Mouse (Mus musculus): Measurements from ENCODE around the gene Tubal3. TPM values are rescaled to one million over a fixed set of nuclear protein-coding genes. Genes with fewer than 3 reads are reported as not detected.

Gene Tubal3
- total and polyA plus RNA-seq, 2 experiments from 2014 or later: not detected

GRCm38 (mm10) chr13:3951198-3951914 lies 33.3 kb downstream of the Tubal3 start:
- TF ChIP-seq CTCF (IDR thresholded peaks at IDR 0.05; ENCODE audit: low read depth): no peak
- no peak for TF ChIP-seq EP300 (IDR thresholded peaks at IDR 0.05; ENCODE audit: low read depth)
- Histone ChIP-seq H3K27ac (ENCODE audit: low read depth) (no peak overlapping the region), H3K9me3 (replicated peaks; ENCODE audit: control insufficient read depth, low read length) (no peaks in the 10 kb centered on the region), H3K27me3 (ENCODE audit: control insufficient read depth, insufficient read depth, low read length) (no peaks in the 10 kb centered on the region), H3K4me2 (ENCODE audit: low read depth, low read length) (no peak overlapping the region), H3K36me3 (replicated peaks; ENCODE audit: control insufficient read depth, insufficient read depth, low read length) (no peaks in the 10 kb centered on the region), H3K9ac (replicated peaks; ENCODE audit: low read depth, low read length) (no peak overlapping the region), H3K4me1 (ENCODE audit: control insufficient read depth, insufficient read depth) (no peaks in the 10 kb centered on the region), H3K4me3 (ENCODE audit: low read depth, low read length) (no peak overlapping the region)
- DNase-seq (ENCODE audit: low spot score): no peak
- no peak for ATAC-seq (ENCODE audit: insufficient read depth, low read depth)
- WGBS: 72% methylated on average over 6 of the region's 6 CpGs

GRCm38 (mm10) chr13:3968849-3969248 lies 50.8 kb downstream of the Tubal3 start:
- Histone ChIP-seq H3K27ac (ENCODE audit: low read depth) (no peak overlapping the region), H3K4me1 (ENCODE audit: control insufficient read depth, insufficient read depth) (no peaks in the 10 kb centered on the region), H3K9me3 (replicated peaks; ENCODE audit: control insufficient read depth, low read length) (no peaks in the 10 kb centered on the region), H3K9ac (replicated peaks; ENCODE audit: low read depth, low read length) (no peak overlapping the region), H3K4me2 (ENCODE audit: low read depth, low read length) (no peak overlapping the region), H3K36me3 (replicated peaks; ENCODE audit: control insufficient read depth, insufficient read depth, low read length) (no peaks in the 10 kb centered on the region), H3K4me3 (ENCODE audit: low read depth, low read length) (no peak overlapping the region), H3K27me3 (ENCODE audit: control insufficient read depth, insufficient read depth, low read length) (no peaks in the 10 kb centered on the region)
- WGBS: 75% methylated on average over 4 of the region's 4 CpGs
- DNase-seq (ENCODE audit: low spot score) (no peak), ATAC-seq (ENCODE audit: insufficient read depth, low read depth) (no peak)
- TF ChIP-seq CTCF (IDR thresholded peaks at IDR 0.05; ENCODE audit: low read depth) (no peak), EP300 (IDR thresholded peaks at IDR 0.05; ENCODE audit: low read depth) (no peak)

Small RNAs within 50 kb of the gene (microRNA-seq; reads per million reads assigned to microRNA genes)
- not detected for gene Gm22460

Other genes with a start within 250 kb of the Tubal3 start
- gene Calml3, start 114.0 kb upstream of the Tubal3 start, total RNA-seq (2014; rRNA removed; ENCODE audit: low replicate concordance): not detected in 2 replicates
- gene Calml3, start 114.0 kb upstream of the Tubal3 start, polyA plus RNA-seq (2015; fragmentation: Nextera tagmentation; extraction: Ambion mirVana): not detected in 2 replicates
- gene Calm4, start 80.5 kb upstream of the Tubal3 start, total RNA-seq (2014; rRNA removed; ENCODE audit: low replicate concordance): not detected in 2 replicates
- gene Calm4, start 80.5 kb upstream of the Tubal3 start, polyA plus RNA-seq (2015; fragmentation: Nextera tagmentation; extraction: Ambion mirVana): not detected in 2 replicates
- not detected in 2 replicates for gene Calm5, start 64.1 kb upstream of the Tubal3 start, total RNA-seq (2014; rRNA removed; ENCODE audit: low replicate concordance)
- not detected in 2 replicates for gene Calm5, start 64.1 kb upstream of the Tubal3 start, polyA plus RNA-seq (2015; fragmentation: Nextera tagmentation; extraction: Ambion mirVana)
- 27.7 and 38.7 TPM in 2 replicates for gene Net1, start 54 bp upstream of the Tubal3 start, total RNA-seq (2014; rRNA removed; ENCODE audit: low replicate concordance)
- 17.2 and 22.3 TPM in 2 replicates for gene Net1, start 54 bp upstream of the Tubal3 start, polyA plus RNA-seq (2015; fragmentation: Nextera tagmentation; extraction: Ambion mirVana)
- gene Ucn3, start 27.1 kb downstream of the Tubal3 start, total RNA-seq (2014; rRNA removed; ENCODE audit: low replicate concordance): not detected in 2 replicates
- gene Ucn3, start 27.1 kb downstream of the Tubal3 start, polyA plus RNA-seq (2015; fragmentation: Nextera tagmentation; extraction: Ambion mirVana): not detected in 2 replicates
- gene Akr1c14, start 130.7 kb downstream of the Tubal3 start, total RNA-seq (2014; rRNA removed; ENCODE audit: low replicate concordance): 5.2 and 6.3 TPM in 2 replicates
- 2.7 and 3.0 TPM in 2 replicates for gene Akr1c14, start 130.7 kb downstream of the Tubal3 start, polyA plus RNA-seq (2015; fragmentation: Nextera tagmentation; extraction: Ambion mirVana)
- gene Akr1c18, start 232.4 kb downstream of the Tubal3 start, total RNA-seq (2014; rRNA removed; ENCODE audit: low replicate concordance): 0.69 and 7.6 TPM in 2 replicates
- gene Akr1c18, start 232.4 kb downstream of the Tubal3 start, polyA plus RNA-seq (2015; fragmentation: Nextera tagmentation; extraction: Ambion mirVana): 0.12 and 0.86 TPM in 2 replicates

All from heart, postnatal 0 days (tissue).